ENCODE assay signal across 16 mouse cellular contexts in the genomic region with DNA sequence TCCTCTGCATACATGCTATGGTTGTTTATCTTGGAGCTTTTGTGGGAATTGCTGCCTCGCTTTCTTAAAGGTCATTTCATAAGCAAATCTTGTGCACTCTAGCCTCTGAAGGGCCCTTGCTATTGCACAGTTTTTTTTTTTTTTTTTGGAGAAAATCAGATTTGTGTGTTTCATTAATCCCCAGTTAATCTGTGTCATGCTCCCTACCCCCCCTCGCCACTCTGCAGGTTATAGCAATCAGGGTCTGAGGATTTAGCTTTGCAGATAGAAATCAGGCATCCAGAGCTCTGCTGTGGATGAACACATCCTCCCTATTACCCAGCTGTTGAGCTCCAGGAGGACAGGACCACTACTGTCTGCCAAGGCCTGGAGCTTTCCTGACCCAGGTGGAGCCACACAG. TPM values are rescaled to one million over a fixed set of nuclear protein-coding genes. Genes with fewer than 3 reads are reported as not detected.
DNase-seq lines count a peak whose midpoint lies in the region; ATAC-seq and TF ChIP-seq lines count a peak whose summit lies in the region.
"Had no signal": no experiment of that assay in that cellular context is flagged by ENCODE, and none has a peak within 500 bp of the region (broad histone marks: within the 10 kb centered on the region; RNA-seq: fewer than 3 reads in every experiment).

A gene (plus strand): TSS at position 301 of the 400 bp plus-strand sequence.

- H3K4me1 ChIP-seq in cerebellum, adult 2 months (ENCODE audit: control insufficient read depth, insufficient read depth, low read length) = no peaks in the 10 kb centered on the region
- no peaks in the 10 kb centered on the region for H3K4me1 ChIP-seq in hindbrain, embryonic 16.5 days (ENCODE audit: control insufficient read depth, insufficient read depth, low read depth, low read length)
- no peaks in the 10 kb centered on the region for H3K4me1 ChIP-seq in midbrain, embryonic 14.5 days (ENCODE audit: control insufficient read depth, insufficient read depth, low read length)
- H3K4me1 ChIP-seq: liver, embryonic 13.5 days had no signal

- H3K9me3 ChIP-seq in hindbrain, embryonic 16.5 days (ENCODE audit: control insufficient read depth, low read length) = no peaks in the 10 kb centered on the region
- H3K9me3 ChIP-seq in midbrain, embryonic 14.5 days (ENCODE audit: control insufficient read depth, low read length) = no peaks in the 10 kb centered on the region
- H3K9me3 ChIP-seq: liver, embryonic 13.5 days had no signal

- WGBS in cerebellum, adult 2 months = 86% methylated on average over 2 of the region's 2 CpGs
- WGBS in hindbrain, embryonic 16.5 days = 81% methylated on average over 2 of the region's 2 CpGs
- WGBS in midbrain, embryonic 14.5 days = 68% methylated on average over 2 of the region's 2 CpGs

- H3K36me3 ChIP-seq in hindbrain, embryonic 16.5 days (ENCODE audit: control insufficient read depth, insufficient read depth, low read length) = no peaks in the 10 kb centered on the region
- no peaks in the 10 kb centered on the region for H3K36me3 ChIP-seq in midbrain, embryonic 14.5 days (ENCODE audit: control insufficient read depth, insufficient read depth, low read length)
- H3K36me3 ChIP-seq: liver, embryonic 13.5 days had no signal

- no peak within 1 kb of the TSS for H3K27ac ChIP-seq in cerebellum, adult 2 months (ENCODE audit: insufficient read depth, low read length)
- no peak within 1 kb of the TSS for H3K27ac ChIP-seq in hindbrain, embryonic 16.5 days (ENCODE audit: low read depth, low read length)
- no peak within 1 kb of the TSS for H3K27ac ChIP-seq in midbrain, embryonic 14.5 days (replicated peaks; ENCODE audit: low read depth, low read length)
- H3K27ac ChIP-seq: liver, embryonic 13.5 days; macrophage had no signal

- TF ChIP-seq POLR2A in cerebellum, adult 2 months (IDR thresholded peaks at IDR 0.05; ENCODE audit: borderline replicate concordance, insufficient read depth, low read length) = no peak
- TF ChIP-seq POLR2A in brain, embryonic 14.5 days (IDR thresholded peaks at IDR 0.05; ENCODE audit: borderline replicate concordance, extremely low read depth, insufficient read depth, insufficient read length, poor library complexity, severe bottlenecking) = no peak

- DNase-seq in cerebellum, adult 2 months = no peak
- DNase-seq in cerebellum, adult 18-20 months = no peak
- DNase-seq in brain, embryonic 14.5 days (ENCODE audit: low read depth) = no peak
- DNase-seq in midbrain, embryonic 14.5 days = no peak
- no peak for DNase-seq in urinary bladder, adult 18-20 months (ENCODE audit: low spot score in 2 of 2)
- no peak for DNase-seq in urinary bladder, adult 2 months (ENCODE audit: low spot score)
- no peak for DNase-seq in ovary, adult 18-20 months (ENCODE audit: low spot score)
- DNase-seq: B cell, adult 2 months; heart, adult 18-20 months; kidney, postnatal 14 days; liver, embryonic 13.5 days; spleen, adult 18-20 months; thymus, adult 18-20 months had no signal

- TF ChIP-seq CTCF in cerebellum, adult 2 months (IDR thresholded peaks at IDR 0.05; ENCODE audit: borderline replicate concordance, insufficient read depth, low read depth, low read length) = no peak
- no peak for TF ChIP-seq CTCF in brain, embryonic 14.5 days (IDR thresholded peaks at IDR 0.05; ENCODE audit: borderline replicate concordance, extremely low read depth, insufficient read depth, insufficient read length)

- H3K9ac ChIP-seq in hindbrain, embryonic 16.5 days (ENCODE audit: low read depth, low read length) = no peak within 1 kb of the TSS
- no peak within 1 kb of the TSS for H3K9ac ChIP-seq in midbrain, embryonic 14.5 days (replicated peaks; ENCODE audit: low read length)
- H3K9ac ChIP-seq: liver, embryonic 13.5 days had no signal

- no peak for ATAC-seq in hindbrain, embryonic 16.5 days
- no peak for ATAC-seq in midbrain, embryonic 14.5 days (ENCODE audit: low FRiP score, low TSS enrichment)

- H3K4me3 ChIP-seq in cerebellum, adult 2 months (replicated peaks; ENCODE audit: insufficient read depth, low read depth, low read length) = no peak within 1 kb of the TSS
- H3K4me3 ChIP-seq in hindbrain, embryonic 16.5 days (ENCODE audit: low read length) = no peak within 1 kb of the TSS
- no peak within 1 kb of the TSS for H3K4me3 ChIP-seq in midbrain, embryonic 14.5 days (replicated peaks; ENCODE audit: low read depth, low read length)
- H3K4me3 ChIP-seq: erythroblast, embryonic 14.5 days; liver, embryonic 13.5 days had no signal

- H3K27me3 ChIP-seq in cerebellum, adult 2 months (ENCODE audit: control insufficient read depth, insufficient read depth, low read length) = no peaks in the 10 kb centered on the region
- no peaks in the 10 kb centered on the region for H3K27me3 ChIP-seq in hindbrain, embryonic 16.5 days (replicated peaks; ENCODE audit: control insufficient read depth, insufficient read depth, low read length)
- H3K27me3 ChIP-seq in midbrain, embryonic 14.5 days (ENCODE audit: control insufficient read depth, insufficient read depth, low read length) = no peaks in the 10 kb centered on the region
- H3K27me3 ChIP-seq: liver, embryonic 13.5 days had no signal

- H3K4me2 ChIP-seq in hindbrain, embryonic 16.5 days (ENCODE audit: low read length) = no peak within 1 kb of the TSS
- no peak within 1 kb of the TSS for H3K4me2 ChIP-seq in midbrain, embryonic 14.5 days (ENCODE audit: low read length)
- H3K4me2 ChIP-seq: liver, embryonic 13.5 days had no signal

RNA-seq across cellular contexts. Expression of the gene that starts here (rescaled TPM):
- 49.2 and 52.4 TPM in 2 replicates for polyA plus RNA-seq in cerebellum, adult 2 months (2012; rRNA removed)
- 29.5 and 54.0 TPM in 2 replicates for polyA plus RNA-seq in brain, embryonic 14.5 days (2012; rRNA removed)
- 57.6 and 64.5 TPM in 2 replicates for polyA plus RNA-seq in hindbrain, embryonic 16.5 days (2015; fragmentation: Nextera tagmentation; extraction: Ambion mirVana)
- polyA plus RNA-seq in midbrain, embryonic 14.5 days (2014; fragmentation: Nextera tagmentation; extraction: Ambion mirVana) = 53.2 and 58.5 TPM in 2 replicates
- 0.25 and 0.26 TPM in 2 replicates for polyA plus RNA-seq in urinary bladder, adult 2 months (2012; rRNA removed)
- polyA plus RNA-seq: erythroblast, embryonic 14.5 days; macrophage had no signal

Comparison
In these comparisons a context has a peak if more than half of its experiments do, and no peak if none do; other contexts are left out.
1. RNA of the gene that starts here (polyA plus RNA-seq): 53.2 to 58.5 TPM in midbrain, embryonic 14.5 days, 57.6 to 64.5 TPM in hindbrain, embryonic 16.5 days, 29.5 to 54.0 TPM in brain, embryonic 14.5 days and 49.2 to 52.4 TPM in cerebellum, adult 2 months; 0.25 to 0.26 TPM in urinary bladder, adult 2 months; every median in the first group is over 10 times any median in the second.